ENCODE assay signal across 18 mouse cellular contexts in the genomic region with DNA sequence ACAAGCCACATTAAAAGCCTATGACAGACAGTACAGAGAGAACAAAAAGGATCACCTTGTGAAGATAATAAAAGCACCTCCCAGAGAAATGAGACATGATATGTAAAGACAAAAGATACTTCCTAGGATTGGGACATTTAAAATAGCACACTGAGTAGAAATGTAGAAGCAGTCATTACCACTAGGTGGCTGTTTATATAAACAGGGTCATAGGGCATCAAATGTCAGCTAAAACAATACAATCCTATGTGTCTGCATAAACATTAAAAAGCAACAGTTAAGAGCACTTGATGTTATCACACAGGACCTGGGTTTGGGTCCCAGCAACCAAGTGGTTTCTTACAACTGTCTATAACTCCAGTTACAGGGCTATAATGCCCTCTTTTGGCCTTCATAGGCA. TPM values are rescaled to one million over a fixed set of nuclear protein-coding genes. Genes with fewer than 3 reads are reported as not detected.
DNase-seq lines count a peak whose midpoint lies in the region; ATAC-seq and TF ChIP-seq lines count a peak whose summit lies in the region.
"Had no signal": no experiment of that assay in that cellular context is flagged by ENCODE, and none has a peak within 500 bp of the region (broad histone marks: within the 10 kb centered on the region; RNA-seq: fewer than 3 reads in every experiment).

No protein-coding gene starts in this region.

- TF ChIP-seq RAD21 in MEL (IDR thresholded peaks at IDR 0.05; ENCODE audit: low read depth, low read length): peak; percentile 15

- H3K79me2 ChIP-seq in MEL (ENCODE audit: control insufficient read depth, insufficient read depth, low read length, poor library complexity): peaks cover 4% of the 10 kb centered on the region; the same call in 1 of the 2 replicates

- no peak for TF ChIP-seq POLR2A in MEL (IDR thresholded peaks at IDR 0.05; ENCODE audit: control insufficient read depth in 1 of 2, insufficient read depth in 1 of 2, low read depth in 1 of 2, low read length in 2 of 2, poor library complexity in 1 of 2)

- H3K9me3 ChIP-seq in intestine, postnatal 0 days (ENCODE audit: control insufficient read depth): no peaks in the 10 kb centered on the region
- H3K9me3 ChIP-seq in intestine, embryonic 15.5 days: no peaks in the 10 kb centered on the region
- no peaks in the 10 kb centered on the region for H3K9me3 ChIP-seq in midbrain, embryonic 14.5 days (ENCODE audit: control insufficient read depth, low read length)
- H3K9me3 ChIP-seq in midbrain, embryonic 13.5 days: no peaks in the 10 kb centered on the region
- H3K9me3 ChIP-seq in MEL (replicated peaks; ENCODE audit: insufficient read depth, low read length): no peaks in the 10 kb centered on the region
- H3K9me3 ChIP-seq: hindbrain, embryonic 15.5 days; liver, embryonic 13.5 days; megakaryocyte, embryonic 14.5 days; neural tube, embryonic 13.5 days had no signal

- no peaks in the 10 kb centered on the region for H3K36me3 ChIP-seq in intestine, postnatal 0 days (ENCODE audit: control insufficient read depth, insufficient read depth)
- no peaks in the 10 kb centered on the region for H3K36me3 ChIP-seq in intestine, embryonic 15.5 days
- H3K36me3 ChIP-seq in midbrain, embryonic 14.5 days (ENCODE audit: control insufficient read depth, insufficient read depth, low read length): peaks cover 17% of the 10 kb centered on the region
- H3K36me3 ChIP-seq in midbrain, embryonic 13.5 days: peaks cover 12% of the 10 kb centered on the region
- peaks cover 1 to 10% of the 10 kb centered on the region in 2 experiments; a peak in 2 of 4 replicates for H3K36me3 ChIP-seq in MEL (ENCODE audit: control insufficient read depth in 1 of 2, insufficient read depth in 2 of 2, low read length in 2 of 2)
- H3K36me3 ChIP-seq: liver, embryonic 13.5 days had no signal

- H3K4me1 ChIP-seq in intestine, postnatal 0 days (replicated peaks; ENCODE audit: control insufficient read depth, insufficient read depth, low read length): no peaks in the 10 kb centered on the region
- peaks cover 2% of the 10 kb centered on the region; the same call in 1 of the 2 replicates for H3K4me1 ChIP-seq in intestine, embryonic 15.5 days (replicated peaks)
- 0 out of 2 replicates have a peak, but pooled peaks cover 5% of the 10 kb centered on the region for H3K4me1 ChIP-seq in midbrain, embryonic 14.5 days (ENCODE audit: control insufficient read depth, insufficient read depth, low read length)
- peaks cover 30% of the 10 kb centered on the region for H3K4me1 ChIP-seq in midbrain, embryonic 13.5 days (replicated peaks)
- peaks cover 3 to 9% of the 10 kb centered on the region in 2 experiments for H3K4me1 ChIP-seq in MEL (ENCODE audit: control insufficient read depth in 1 of 2, insufficient read depth in 2 of 2, low read length in 2 of 2)

- peak; percentile 5 for DNase-seq in midbrain, embryonic 14.5 days
- DNase-seq in MEL (ENCODE audit: low read depth, low spot score): peak; percentile 54
- no peak for DNase-seq in thymus, postnatal 0 days (ENCODE audit: low spot score)
- no peak for DNase-seq in right cerebral cortex, postnatal 10 days (ENCODE audit: low spot score in 2 of 2)
- DNase-seq: cerebellum, adult 9-10 months; gastrocnemius, postnatal 36 days; heart, postnatal 14 days; kidney, adult 8-10 months; kidney, postnatal 4 days; liver, embryonic 13.5 days; lung, postnatal 10 days had no signal

- ATAC-seq in intestine, postnatal 0 days: no peak
- no peak for ATAC-seq in intestine, embryonic 15.5 days
- no peak for ATAC-seq in midbrain, embryonic 14.5 days (ENCODE audit: low FRiP score, low TSS enrichment)
- ATAC-seq in midbrain, embryonic 13.5 days: no peak

- no peak overlapping the region for H3K9ac ChIP-seq in intestine, postnatal 0 days (ENCODE audit: low read depth, low read length)
- no peak overlapping the region for H3K9ac ChIP-seq in intestine, embryonic 15.5 days
- H3K9ac ChIP-seq in midbrain, embryonic 14.5 days (replicated peaks; ENCODE audit: low read length): no peak overlapping the region
- H3K9ac ChIP-seq in midbrain, embryonic 13.5 days (replicated peaks): no peak overlapping the region
- no peak overlapping the region for H3K9ac ChIP-seq in MEL (ENCODE audit: control insufficient read depth, low read depth, low read length, poor library complexity, severe bottlenecking)
- H3K9ac ChIP-seq: hindbrain, embryonic 15.5 days; liver, embryonic 13.5 days; neural tube, embryonic 13.5 days had no signal

- H3K27ac ChIP-seq in intestine, postnatal 0 days (ENCODE audit: low read depth, low read length): no peak overlapping the region
- no peak overlapping the region for H3K27ac ChIP-seq in intestine, embryonic 15.5 days
- no peak overlapping the region for H3K27ac ChIP-seq in midbrain, embryonic 14.5 days (replicated peaks; ENCODE audit: low read depth, low read length)
- H3K27ac ChIP-seq in midbrain, embryonic 13.5 days: no peak overlapping the region
- no peak overlapping the region for H3K27ac ChIP-seq in MEL (ENCODE audit: control insufficient read depth, low read depth, low read length)
- H3K27ac ChIP-seq: hindbrain, embryonic 15.5 days; liver, embryonic 13.5 days; neural tube, embryonic 13.5 days had no signal

- TF ChIP-seq EP300 in MEL (IDR thresholded peaks at IDR 0.05; ENCODE audit: low read depth in 1 of 2, low read length in 2 of 2): no peak

- peak; percentile 43 for TF ChIP-seq CTCF in intestine, postnatal 0 days (IDR thresholded peaks at IDR 0.05; ENCODE audit: low read depth)
- TF ChIP-seq CTCF in MEL (IDR thresholded peaks at IDR 0.05 in 2 of 3, conservative IDR thresholded peaks at IDR 0.05 in 1 of 3; ENCODE audit: control insufficient read depth in 1 of 3, insufficient read depth in 1 of 3, low read depth in 2 of 3, low read length in 3 of 3, poor library complexity in 1 of 3, severe bottlenecking in 1 of 3): peak in 2 of 3 experiments; percentile 38 to 54; a peak in 4 of 6 replicates

- no peak overlapping the region for H3K4me3 ChIP-seq in intestine, postnatal 0 days (ENCODE audit: low read depth, low read length)
- no peak overlapping the region for H3K4me3 ChIP-seq in intestine, embryonic 15.5 days (replicated peaks)
- no peak overlapping the region for H3K4me3 ChIP-seq in midbrain, embryonic 14.5 days (replicated peaks; ENCODE audit: low read depth, low read length)
- no peak overlapping the region for H3K4me3 ChIP-seq in midbrain, embryonic 13.5 days (replicated peaks)
- H3K4me3 ChIP-seq in MEL (ENCODE audit: control insufficient read depth in 1 of 2, insufficient read depth in 1 of 2, low read depth in 2 of 2, low read length in 2 of 2): no peak overlapping the region
- H3K4me3 ChIP-seq: hindbrain, embryonic 15.5 days; liver, embryonic 13.5 days; megakaryocyte, embryonic 14.5 days; neural tube, embryonic 13.5 days had no signal

- no peak overlapping the region for H3K4me2 ChIP-seq in intestine, postnatal 0 days (replicated peaks; ENCODE audit: low read depth)
- H3K4me2 ChIP-seq in intestine, embryonic 15.5 days (replicated peaks): no peak overlapping the region
- no peak overlapping the region for H3K4me2 ChIP-seq in midbrain, embryonic 14.5 days (ENCODE audit: low read length)
- no peak overlapping the region for H3K4me2 ChIP-seq in midbrain, embryonic 13.5 days (replicated peaks)
- H3K4me2 ChIP-seq: heart, embryonic 11.5 days; liver, embryonic 13.5 days; neural tube, embryonic 13.5 days had no signal

- no peaks in the 10 kb centered on the region for H3K27me3 ChIP-seq in intestine, postnatal 0 days (replicated peaks; ENCODE audit: control insufficient read depth, insufficient read depth, low read length)
- H3K27me3 ChIP-seq in intestine, embryonic 15.5 days (replicated peaks): no peaks in the 10 kb centered on the region
- H3K27me3 ChIP-seq in midbrain, embryonic 14.5 days (ENCODE audit: control insufficient read depth, insufficient read depth, low read length): no peaks in the 10 kb centered on the region
- H3K27me3 ChIP-seq in midbrain, embryonic 13.5 days: no peaks in the 10 kb centered on the region
- no peaks in the 10 kb centered on the region for H3K27me3 ChIP-seq in MEL (ENCODE audit: control insufficient read depth in 1 of 2, insufficient read depth in 2 of 2, low read length in 2 of 2)
- H3K27me3 ChIP-seq: hindbrain, embryonic 15.5 days; liver, embryonic 13.5 days; megakaryocyte, embryonic 14.5 days; neural tube, embryonic 13.5 days had no signal

RNA-seq across cellular contexts. Expression of a gene that starts 2.8 kb away (rescaled TPM):
- 12.4 and 13.9 TPM in 2 replicates for polyA plus RNA-seq in intestine, postnatal 0 days (2015; fragmentation: Nextera tagmentation; extraction: Ambion mirVana)
- 24.6 and 28.4 TPM in 2 replicates for polyA plus RNA-seq in intestine, embryonic 15.5 days (2015; fragmentation: Nextera tagmentation; extraction: Ambion mirVana)
- polyA plus RNA-seq in midbrain, embryonic 14.5 days (2014; fragmentation: Nextera tagmentation; extraction: Ambion mirVana): 156 and 185 TPM in 2 replicates
- polyA plus RNA-seq in midbrain, embryonic 13.5 days (2015; fragmentation: Nextera tagmentation; extraction: Ambion mirVana): 141 and 149 TPM in 2 replicates
- 13.7 and 14.1 TPM in 2 replicates for total RNA-seq in MEL (2012; rRNA removed)
- 100 to 1,000 TPM in 1 of 2 experiments, 10 to 100 TPM in 1; 13.8 to 156 TPM for polyA plus RNA-seq in MEL (2012; ENCODE audit: insufficient read depth in 1 of 2, insufficient read length in 2 of 2, low read depth in 1 of 2, low replicate concordance in 2 of 2, missing spikeins in 1 of 2)
- 25.7 and 26.6 TPM in 2 replicates for polyA plus RNA-seq in thymus, postnatal 0 days (2015; fragmentation: Nextera tagmentation; extraction: Ambion mirVana)

RNA-seq across cellular contexts. Expression of a gene that starts 34.8 kb away (rescaled TPM):
- polyA plus RNA-seq in intestine, postnatal 0 days (2015; fragmentation: Nextera tagmentation; extraction: Ambion mirVana): 9.0 and 9.6 TPM in 2 replicates
- polyA plus RNA-seq in intestine, embryonic 15.5 days (2015; fragmentation: Nextera tagmentation; extraction: Ambion mirVana): 20.1 and 24.2 TPM in 2 replicates
- polyA plus RNA-seq in midbrain, embryonic 14.5 days (2014; fragmentation: Nextera tagmentation; extraction: Ambion mirVana): 11.2 and 14.3 TPM in 2 replicates
- 13.3 and 14.7 TPM in 2 replicates for polyA plus RNA-seq in midbrain, embryonic 13.5 days (2015; fragmentation: Nextera tagmentation; extraction: Ambion mirVana)
- 52.5 and 55.3 TPM in 2 replicates for total RNA-seq in MEL (2012; rRNA removed)
- polyA plus RNA-seq in MEL (2012; ENCODE audit: insufficient read depth in 1 of 2, insufficient read length in 2 of 2, low read depth in 1 of 2, low replicate concordance in 2 of 2, missing spikeins in 1 of 2): 100 to 1,000 TPM in 1 of 2 experiments, 10 to 100 TPM in 1; 43.4 to 416 TPM
- polyA plus RNA-seq in thymus, postnatal 0 days (2015; fragmentation: Nextera tagmentation; extraction: Ambion mirVana): 24.0 and 26.2 TPM in 2 replicates

RNA-seq across cellular contexts. Expression of a gene that starts 35.1 kb away (rescaled TPM):
- 29.7 and 36.1 TPM in 2 replicates for polyA plus RNA-seq in intestine, postnatal 0 days (2015; fragmentation: Nextera tagmentation; extraction: Ambion mirVana)
- 31.1 and 38.0 TPM in 2 replicates for polyA plus RNA-seq in intestine, embryonic 15.5 days (2015; fragmentation: Nextera tagmentation; extraction: Ambion mirVana)
- polyA plus RNA-seq in midbrain, embryonic 14.5 days (2014; fragmentation: Nextera tagmentation; extraction: Ambion mirVana): 40.1 and 46.2 TPM in 2 replicates
- 34.7 and 41.8 TPM in 2 replicates for polyA plus RNA-seq in midbrain, embryonic 13.5 days (2015; fragmentation: Nextera tagmentation; extraction: Ambion mirVana)
- total RNA-seq in MEL (2012; rRNA removed): 24.7 and 32.1 TPM in 2 replicates
- 10 to 100 TPM in 1 of 2 experiments, not detected in 1; 24.7 TPM for polyA plus RNA-seq in MEL (2012; ENCODE audit: insufficient read depth in 1 of 2, insufficient read length in 2 of 2, low read depth in 1 of 2, low replicate concordance in 2 of 2, missing spikeins in 1 of 2)
- 35.2 and 35.4 TPM in 2 replicates for polyA plus RNA-seq in thymus, postnatal 0 days (2015; fragmentation: Nextera tagmentation; extraction: Ambion mirVana)

Comparison
In these comparisons a context has a peak if more than half of its experiments do, and no peak if none do; other contexts are left out.
1. DNase-seq: peak in midbrain, embryonic 14.5 days (single experiment) and MEL (single experiment); none in thymus, postnatal 0 days (single experiment) and right cerebral cortex, postnatal 10 days (0 of 2).